Mouse (Mus musculus): ENCODE measurements around the gene Kctd11.

GRCm38 (mm10) chr11:69886907-69887635 lies 5.9 kb upstream of the Kctd11 start:
- TF ChIP-seq CTCF (IDR thresholded peaks at IDR 0.05) (peak; percentile 72), POLR2A (IDR thresholded peaks at IDR 0.05; ENCODE audit: insufficient read depth, low read depth, low read length) (no peak), EP300 (IDR thresholded peaks at IDR 0.05; ENCODE audit: insufficient read depth, low read depth, low read length) (0 out of 2 replicates have a peak, but pooled peaks have one; percentile 29)
